Mouse (Mus musculus) Muller cell, postnatal 12 days (primary cell): ENCODE data around the gene Pqlc3.
A peak's percentile ranks its signal among the peaks of the same experiment; 100 is the strongest.

Experiments used
- DNase-seq: peaks from one replicate; pipeline ENCODE4 v3.0.0-alpha.2; 2015; ENCODE audit errors: inconsistent ontology term

The Pqlc3 gene

DNA sequence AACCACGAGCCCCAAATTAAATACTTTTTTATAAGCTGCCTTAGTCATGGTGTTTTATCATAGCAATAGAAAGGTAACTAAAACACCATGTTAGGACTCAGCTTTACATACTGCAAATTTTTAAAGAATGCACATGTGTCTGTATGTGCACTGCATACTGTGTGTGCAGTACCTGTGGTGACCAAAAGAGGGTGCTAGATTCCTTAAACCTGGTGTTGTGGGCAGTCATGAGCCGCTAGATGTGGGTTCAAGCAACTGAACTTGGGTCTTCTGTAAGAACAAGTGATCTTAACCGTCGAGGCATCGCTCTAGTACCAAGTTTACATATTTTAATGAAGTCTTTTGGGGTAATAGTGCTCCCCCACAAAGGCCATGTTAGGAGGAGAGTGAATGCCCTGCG is 9.3 kb upstream of the Pqlc3 start:
- no peak for DNase-seq

DNA sequence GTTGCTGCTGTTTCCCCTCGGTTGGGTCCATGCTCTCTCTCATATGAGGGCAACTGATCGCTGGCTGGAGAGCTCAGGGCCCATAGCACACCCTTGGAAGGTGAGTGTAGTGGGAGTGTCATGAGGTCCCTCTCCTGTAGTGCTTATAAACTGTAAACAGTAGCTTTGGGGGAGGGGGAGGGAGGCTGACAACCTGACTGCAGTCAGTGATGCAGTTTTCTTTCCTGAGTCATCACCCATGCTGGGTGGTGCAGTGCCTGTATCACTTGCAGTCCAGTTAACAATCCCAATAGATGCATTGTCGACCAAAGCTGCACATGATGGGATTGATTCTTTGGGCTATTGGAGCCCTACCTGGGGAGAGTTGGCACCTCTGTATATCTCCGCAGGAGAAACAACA is 1.0 kb upstream of the Pqlc3 start:
- peak; percentile 84 for DNase-seq

DNA sequence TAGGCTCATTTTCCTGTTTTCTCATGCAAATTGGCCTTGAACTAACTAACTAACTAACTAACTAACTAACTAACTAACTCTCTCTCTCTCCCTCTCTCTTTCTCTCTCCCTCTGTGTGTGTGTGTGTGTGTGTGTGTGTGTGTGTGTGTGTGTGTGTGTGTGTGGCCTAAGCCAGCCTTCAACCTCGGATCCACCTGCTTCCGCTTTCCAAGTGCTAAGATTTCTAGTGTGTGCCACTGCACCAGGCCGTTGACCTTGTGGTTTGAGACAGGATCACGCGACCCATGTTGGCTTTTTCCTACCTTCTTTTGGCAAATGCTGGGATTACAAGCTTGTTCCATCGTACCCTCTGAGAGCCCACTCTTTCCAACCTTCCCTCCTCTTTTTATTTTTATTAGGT is 420 bp upstream of the Pqlc3 start:
- DNase-seq: peak; percentile 7

DNA sequence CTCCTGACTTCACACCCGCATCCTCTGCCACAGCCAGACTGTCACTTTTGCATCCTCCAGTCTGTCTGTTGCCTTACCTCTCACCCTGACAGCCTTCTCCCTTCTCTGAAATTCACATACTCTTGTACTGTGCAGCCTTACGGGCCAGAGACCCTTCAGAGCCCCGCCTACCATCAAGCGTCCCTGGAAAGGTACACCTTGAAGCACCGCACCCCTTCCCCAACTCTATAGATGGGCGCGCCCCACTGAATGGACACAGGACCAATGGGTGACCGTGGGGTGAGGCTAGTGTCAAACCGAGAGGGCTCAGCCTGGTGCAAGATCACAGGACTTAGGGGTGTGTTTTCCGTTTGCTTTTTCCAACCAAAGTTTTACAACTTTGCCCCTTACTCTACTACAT is 1.1 kb downstream of the Pqlc3 start:
- DNase-seq: peak; percentile 56

DNA sequence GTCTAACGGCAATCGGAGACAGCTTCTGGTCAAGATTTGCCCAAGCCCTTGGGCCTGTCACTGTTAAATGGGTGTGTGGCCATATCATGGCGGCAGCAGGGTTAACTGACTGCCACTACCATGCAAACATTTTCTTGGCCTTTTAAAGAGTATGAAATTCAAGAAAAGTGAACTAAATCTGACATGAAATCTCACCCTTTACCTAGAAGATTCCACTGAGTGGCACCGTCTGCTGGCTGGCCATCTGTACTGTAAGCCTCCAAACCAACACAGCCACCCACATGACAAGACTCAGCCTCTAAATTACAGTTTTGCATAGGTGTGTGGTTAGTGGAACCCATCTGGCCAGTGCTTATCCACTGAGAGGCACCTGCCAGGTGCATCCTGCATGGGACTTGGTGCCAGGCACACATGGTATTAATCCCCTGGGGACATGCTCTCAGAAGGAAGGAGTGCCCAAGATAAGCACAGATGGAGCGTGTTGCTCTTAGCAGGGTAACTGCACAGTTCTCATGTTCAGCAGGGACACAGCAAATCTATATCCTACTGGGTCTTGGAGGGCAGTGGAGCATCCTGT is 3.2 kb downstream of the Pqlc3 start:
- no peak for DNase-seq

DNA sequence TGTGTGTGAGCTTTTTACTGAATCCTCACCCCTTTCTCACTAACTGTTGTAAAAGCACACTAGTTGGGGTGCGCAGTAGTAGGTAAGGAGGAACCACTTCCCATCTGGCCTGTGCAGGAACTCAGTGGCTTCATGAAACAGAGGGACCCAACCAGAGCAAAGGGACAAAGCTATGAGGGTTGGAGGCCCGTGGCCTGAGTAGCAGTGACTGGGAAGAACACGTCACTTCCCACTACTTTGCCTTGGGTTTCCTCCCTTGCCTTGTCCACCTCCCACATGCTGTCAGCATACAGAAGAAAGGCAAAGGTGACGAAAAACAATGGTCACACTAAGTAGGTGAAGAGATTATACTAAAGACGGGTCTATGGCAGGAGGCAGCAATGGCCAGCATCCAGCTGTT is 3.9 kb downstream of the Pqlc3 start:
- no peak for DNase-seq

DNA sequence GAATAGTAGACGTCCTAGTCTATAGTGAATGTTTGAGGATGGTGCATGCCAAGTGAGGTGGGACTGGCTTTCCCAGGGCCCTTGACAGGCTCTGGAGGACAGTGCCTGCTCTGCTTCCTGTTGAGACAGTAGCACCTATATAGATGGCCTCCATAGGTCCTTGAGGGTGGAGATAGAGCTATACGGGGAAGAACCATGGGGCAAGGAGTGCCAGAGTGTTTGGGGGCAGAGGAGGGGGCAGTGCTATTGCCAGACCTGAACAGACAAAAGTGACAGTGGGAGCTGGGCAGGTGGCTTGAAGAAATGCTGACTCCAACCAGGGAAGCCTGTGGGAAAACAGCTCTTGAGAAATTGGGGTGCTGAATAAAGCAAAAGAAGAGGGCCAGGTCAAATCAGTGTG is 5.9 kb downstream of the Pqlc3 start:
- no peak for DNase-seq

DNA sequence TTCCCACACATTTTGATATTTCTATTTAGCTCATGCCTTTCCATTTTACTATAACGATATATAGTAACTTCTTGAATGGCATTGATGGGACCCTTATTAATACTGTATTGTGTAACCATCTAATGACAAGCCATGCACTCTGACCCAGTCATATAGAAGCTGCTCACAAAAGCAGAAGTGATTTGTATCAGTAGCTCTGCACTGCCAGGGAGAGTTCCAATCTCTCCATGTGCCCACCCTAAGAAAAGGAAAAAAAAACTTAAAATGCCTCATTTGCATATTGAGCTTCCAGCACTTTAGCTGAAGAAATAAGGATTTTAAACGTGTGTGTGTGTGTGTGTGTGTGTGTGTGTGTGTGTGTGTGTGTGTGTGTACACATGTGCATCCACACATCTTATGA is 7.9 kb downstream of the Pqlc3 start:
- DNase-seq: no peak

DNA sequence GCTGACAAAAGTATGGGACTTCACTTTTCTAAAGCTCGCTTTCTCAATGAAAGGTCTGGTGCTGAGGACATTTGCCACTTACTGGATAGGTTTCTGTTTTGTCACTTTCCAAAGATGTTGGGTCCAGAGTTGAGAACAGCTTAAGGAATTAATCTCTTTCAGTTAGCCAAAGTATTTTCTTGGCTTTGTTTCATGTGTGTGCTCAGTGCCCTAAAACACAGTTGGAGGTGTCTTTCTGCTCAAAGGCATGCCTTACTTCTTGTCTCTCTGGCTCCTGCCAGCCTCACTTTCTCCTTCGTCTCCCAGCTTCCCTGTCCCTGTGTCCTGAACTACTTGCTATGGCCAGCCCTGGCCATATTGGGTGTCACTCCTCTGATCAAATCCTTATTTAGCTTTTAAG is 8.8 kb downstream of the Pqlc3 start:
- no peak for DNase-seq

DNA sequence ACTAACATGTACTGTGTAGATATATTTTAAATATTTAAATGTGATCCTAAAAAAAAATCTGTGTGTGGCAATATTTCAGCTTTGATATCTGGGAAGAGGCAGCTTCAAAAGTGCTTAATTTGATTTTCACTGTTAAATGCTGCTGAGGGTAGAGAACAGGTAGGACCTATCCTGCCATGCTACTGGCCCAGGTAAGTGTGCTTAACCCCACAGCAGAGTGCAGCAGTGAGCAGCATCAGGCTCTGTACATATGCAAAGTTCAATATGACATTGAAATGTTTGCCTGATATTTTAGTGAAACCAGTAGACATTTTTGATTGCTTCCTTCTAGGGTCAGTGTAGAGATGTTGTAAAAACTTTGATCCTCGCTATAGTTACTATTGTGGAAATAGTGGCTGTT is 14.4 kb downstream of the Pqlc3 start:
- DNase-seq: no peak

DNA sequence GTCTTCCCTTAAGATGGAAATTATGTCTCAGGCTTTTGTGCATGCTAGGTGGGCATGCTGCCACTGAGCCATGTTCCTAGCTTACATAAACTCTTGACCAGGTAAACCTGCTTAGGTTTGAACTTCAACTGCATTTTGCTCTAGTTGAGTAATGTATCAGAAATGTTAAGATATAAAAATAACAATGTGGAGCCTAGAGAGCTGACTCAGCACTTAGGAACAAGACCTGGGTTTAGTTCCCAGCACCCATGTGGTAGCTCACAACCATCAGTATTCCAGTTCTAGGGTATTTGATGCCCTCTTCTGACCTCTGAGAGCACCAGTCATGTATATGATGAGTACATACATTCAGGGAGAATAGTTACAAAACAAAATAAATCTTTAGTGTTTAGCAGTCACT is 23.1 kb downstream of the Pqlc3 start:
- DNase-seq: no peak

DNA sequence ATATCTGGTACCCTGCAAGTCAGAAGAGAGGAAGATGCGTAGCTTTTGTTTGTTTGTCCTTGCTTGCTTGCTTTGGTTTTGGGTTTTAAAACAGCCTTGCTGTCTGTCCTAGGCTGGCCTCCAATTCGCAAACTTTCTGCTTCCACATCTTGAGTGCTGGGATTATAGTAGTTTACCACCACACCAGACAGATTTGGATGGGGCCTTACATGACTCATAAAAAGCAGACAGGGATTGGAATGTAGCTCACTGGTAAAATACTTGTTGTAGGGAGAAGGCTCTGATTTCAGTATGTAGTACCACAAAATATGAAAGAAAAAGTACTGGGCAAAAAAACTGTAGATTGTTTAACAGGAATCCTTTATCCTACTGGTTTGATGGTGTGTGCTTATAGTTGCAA is 33.4 kb downstream of the Pqlc3 start:
- peak; percentile 37 for DNase-seq

DNA sequence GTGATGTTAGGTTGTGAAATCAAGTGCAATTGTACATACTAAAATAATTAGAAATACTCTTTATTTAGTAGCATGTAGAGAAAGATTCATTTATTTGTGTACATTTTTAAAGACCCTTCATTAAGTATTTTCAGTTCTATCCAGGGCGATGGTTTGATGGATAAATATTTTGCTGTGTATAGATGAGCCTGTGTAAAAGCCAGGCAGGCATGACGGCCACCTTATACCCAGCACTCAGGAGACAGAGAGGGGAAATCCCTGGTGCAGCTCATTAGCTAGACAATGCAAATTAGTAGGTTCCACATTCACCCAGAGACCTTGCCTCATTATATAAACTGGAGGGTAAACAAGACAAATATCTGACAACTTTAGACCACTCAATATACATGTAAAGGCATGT is 36.9 kb downstream of the Pqlc3 start:
- DNase-seq: no peak

DNA sequence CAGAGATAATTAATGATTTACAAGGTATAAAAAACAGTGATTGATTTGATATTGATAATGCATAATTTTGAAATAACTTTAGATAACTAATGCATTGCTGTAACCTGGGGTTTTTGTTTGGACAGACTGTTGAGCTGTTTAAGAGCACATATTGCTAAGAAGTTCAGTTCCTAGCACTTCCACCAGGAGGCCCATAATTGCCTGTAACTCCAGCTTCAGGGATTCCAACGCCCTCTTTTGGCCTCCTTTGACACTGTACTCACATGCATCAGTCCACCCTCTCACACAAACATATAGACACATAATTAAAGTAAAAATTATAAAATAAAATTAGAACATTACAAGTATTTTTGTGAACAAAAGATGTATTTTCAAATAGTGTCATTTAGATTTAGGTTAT is 41.4 kb downstream of the Pqlc3 start:
- DNase-seq: no peak

DNA sequence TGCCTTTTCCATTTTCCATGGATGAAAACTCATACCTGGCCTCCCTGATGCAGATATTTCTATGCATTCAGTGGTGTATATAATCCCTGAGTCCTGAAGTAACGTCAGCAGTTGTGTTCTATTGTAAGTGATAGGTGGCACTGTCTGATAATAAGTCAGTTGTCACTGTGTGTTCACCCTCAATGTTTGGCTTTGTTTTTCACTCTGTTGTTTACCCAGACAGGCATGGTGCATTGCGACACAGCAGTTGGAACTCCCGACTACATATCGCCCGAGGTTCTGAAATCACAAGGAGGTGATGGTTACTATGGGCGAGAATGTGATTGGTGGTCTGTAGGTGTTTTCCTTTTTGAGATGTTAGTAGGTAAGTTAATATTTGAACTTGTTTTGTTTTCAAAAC is 52.0 kb downstream of the Pqlc3 start:
- DNase-seq: no peak

DNA sequence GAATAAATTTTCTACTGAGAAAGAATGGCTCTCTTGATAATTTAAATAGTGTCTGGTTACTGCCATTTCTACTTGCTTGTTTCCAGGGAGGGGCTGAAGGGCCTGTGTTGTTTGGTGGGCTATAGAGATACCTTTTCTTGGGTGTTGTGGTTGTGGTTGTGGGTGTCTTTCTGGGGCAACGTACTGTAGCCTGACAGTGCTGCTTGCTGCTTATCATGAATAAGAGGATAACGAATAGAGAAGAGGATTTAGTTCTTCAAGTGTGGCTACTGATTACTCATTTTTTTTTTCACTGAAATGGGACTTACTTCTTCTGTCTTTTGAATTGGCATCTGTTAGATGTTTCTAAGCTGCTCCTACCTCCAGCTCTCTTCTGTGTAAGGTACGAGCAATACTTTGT is 58.2 kb downstream of the Pqlc3 start:
- DNase-seq: no peak
